ENCODE assay signal across 10 mouse cellular contexts in genomic region chr8:72137431-72137830, GRCm38 (mm10). TPM values are rescaled to one million over a fixed set of nuclear protein-coding genes. Genes with fewer than 3 reads are reported as not detected.
DNase-seq lines count a peak whose midpoint lies in the region; ATAC-seq and TF ChIP-seq lines count a peak whose summit lies in the region.
"Had no signal": no experiment of that assay in that cellular context is flagged by ENCODE, and none has a peak within 500 bp of the region (broad histone marks: within the 10 kb centered on the region; RNA-seq: fewer than 3 reads in every experiment).

No protein-coding gene starts in this region.

- DNase-seq in gastrocnemius, adult 2 months = no peak
- DNase-seq in gastrocnemius, postnatal 14 days = no peak
- no peak for DNase-seq in adrenal gland, adult 8-10 months
- no peak for DNase-seq in right cerebral cortex, postnatal 4 days
- DNase-seq: cerebellum, adult 2 months had no signal

- 87% methylated on average over 2 of the region's 2 CpGs for WGBS in hindbrain, embryonic 16.5 days
- 91% methylated on average over 2 of the region's 2 CpGs for WGBS in neural tube, embryonic 12.5 days

- H3K4me2 ChIP-seq in hindbrain, embryonic 16.5 days (ENCODE audit: low read length) = peak overlapping the region; percentile 96
- H3K4me2 ChIP-seq in neural tube, embryonic 12.5 days (replicated peaks) = peak overlapping the region; percentile 18; the same call in 1 of the 2 replicates

- no peaks in the 10 kb centered on the region for H3K27me3 ChIP-seq in megakaryocyte, embryonic 14.5 days (replicated peaks)
- no peaks in the 10 kb centered on the region for H3K27me3 ChIP-seq in hindbrain, embryonic 16.5 days (replicated peaks; ENCODE audit: control insufficient read depth, insufficient read depth, low read length)
- H3K27me3 ChIP-seq in neural tube, embryonic 12.5 days (replicated peaks) = no peaks in the 10 kb centered on the region

- intact Hi-C loops in gastrocnemius, adult 2 months (cut with DNase I) = loop anchor here (10.0 kb wide), 1 partner anchor 233 kb away; the partner anchor contains the start of genes Zfp617 and Zfp882
- intact Hi-C loops in gastrocnemius, postnatal 14 days (cut with DNase I; ENCODE audit: low total_unique reads) = no loop called here

- H3K4me3 ChIP-seq in gastrocnemius, adult 2 months = peak overlapping the region; percentile 97
- H3K4me3 ChIP-seq in megakaryocyte, embryonic 14.5 days (replicated peaks) = peak overlapping the region; percentile 96
- H3K4me3 ChIP-seq in hindbrain, embryonic 16.5 days (ENCODE audit: low read length) = no peak overlapping the region
- H3K4me3 ChIP-seq in neural tube, embryonic 12.5 days = no peak overlapping the region

- no peak overlapping the region for H3K9ac ChIP-seq in hindbrain, embryonic 16.5 days (ENCODE audit: low read depth, low read length)
- H3K9ac ChIP-seq in neural tube, embryonic 12.5 days = no peak overlapping the region

- no peaks in the 10 kb centered on the region for H3K9me3 ChIP-seq in megakaryocyte, embryonic 14.5 days
- H3K9me3 ChIP-seq in hindbrain, embryonic 16.5 days (ENCODE audit: control insufficient read depth, low read length) = no peaks in the 10 kb centered on the region
- no peaks in the 10 kb centered on the region for H3K9me3 ChIP-seq in neural tube, embryonic 12.5 days

- no peak for TF ChIP-seq CTCF in gastrocnemius, adult 2 months (IDR thresholded peaks at IDR 0.05)

- no peak for ATAC-seq in megakaryocyte, adult 5-6 weeks (ENCODE audit: poor library complexity, severe bottlenecking)
- ATAC-seq in hindbrain, embryonic 16.5 days = no peak
- ATAC-seq in neural tube, embryonic 12.5 days (ENCODE audit: low FRiP score, low read depth) = no peak

- peaks cover 54% of the 10 kb centered on the region for H3K36me3 ChIP-seq in megakaryocyte, embryonic 14.5 days (replicated peaks; ENCODE audit: low read length)
- H3K36me3 ChIP-seq in hindbrain, embryonic 16.5 days (ENCODE audit: control insufficient read depth, insufficient read depth, low read length) = peaks cover 4% of the 10 kb centered on the region; the same call in 1 of the 2 replicates
- H3K36me3 ChIP-seq in neural tube, embryonic 12.5 days = peaks cover 38% of the 10 kb centered on the region

- peaks cover 88% of the 10 kb centered on the region for H3K4me1 ChIP-seq in megakaryocyte, embryonic 14.5 days
- H3K4me1 ChIP-seq in hindbrain, embryonic 16.5 days (ENCODE audit: control insufficient read depth, insufficient read depth, low read depth, low read length) = peaks cover 9% of the 10 kb centered on the region
- 0 out of 2 replicates have a peak, but pooled peaks cover 4% of the 10 kb centered on the region for H3K4me1 ChIP-seq in neural tube, embryonic 12.5 days

- peak overlapping the region; percentile 96 for H3K27ac ChIP-seq in gastrocnemius, adult 2 months
- H3K27ac ChIP-seq in hindbrain, embryonic 16.5 days (ENCODE audit: low read depth, low read length) = no peak overlapping the region
- H3K27ac ChIP-seq in neural tube, embryonic 12.5 days = no peak overlapping the region

RNA-seq across cellular contexts. Expression of gene Tpm4, which starts 2.7 kb away (rescaled TPM):
- total RNA-seq in gastrocnemius, adult 2 months (2021) = 10 to 100 TPM; 22.2 to 44.0 TPM
- 10 to 100 TPM; 76.3 to 97.2 TPM for total RNA-seq in gastrocnemius, postnatal 14 days (2021)
- polyA plus RNA-seq in megakaryocyte, embryonic 14.5 days (2012; ENCODE audit: insufficient read depth, low replicate concordance) = 84.6 and 1,037 TPM in 2 replicates
- total RNA-seq in megakaryocyte, adult 5-6 weeks (2015) = 301 and 308 TPM in 2 replicates
- total RNA-seq in megakaryocyte, adult 5-6 weeks (2017) = 515 and 545 TPM in 2 replicates
- 174 and 197 TPM in 2 replicates for polyA plus RNA-seq in hindbrain, embryonic 16.5 days (2015; fragmentation: Nextera tagmentation; extraction: Ambion mirVana)
- 377 and 417 TPM in 2 replicates for polyA plus RNA-seq in neural tube, embryonic 12.5 days (2016; fragmentation: Nextera tagmentation; extraction: Ambion mirVana)
- total RNA-seq in adrenal gland, adult 8-10 months (2022) = 100 to 1,000 TPM; 133 to 158 (median 140) TPM

RNA-seq across cellular contexts. Expression of gene Rab8a, which starts 23.6 kb away (rescaled TPM):
- total RNA-seq in gastrocnemius, adult 2 months (2021) = 10 to 100 TPM; 10.4 to 11.4 TPM
- 10 to 100 TPM; 17.4 to 18.7 TPM for total RNA-seq in gastrocnemius, postnatal 14 days (2021)
- polyA plus RNA-seq in megakaryocyte, embryonic 14.5 days (2012; ENCODE audit: insufficient read depth, low replicate concordance) = 48.8 and 66.5 TPM in 2 replicates
- 63.8 and 66.5 TPM in 2 replicates for total RNA-seq in megakaryocyte, adult 5-6 weeks (2015)
- total RNA-seq in megakaryocyte, adult 5-6 weeks (2017) = 436 and 580 TPM in 2 replicates
- polyA plus RNA-seq in hindbrain, embryonic 16.5 days (2015; fragmentation: Nextera tagmentation; extraction: Ambion mirVana) = 84.3 and 87.7 TPM in 2 replicates
- 113 and 114 TPM in 2 replicates for polyA plus RNA-seq in neural tube, embryonic 12.5 days (2016; fragmentation: Nextera tagmentation; extraction: Ambion mirVana)
- 10 to 100 TPM; 56.6 to 69.3 (median 61.7) TPM for total RNA-seq in adrenal gland, adult 8-10 months (2022)

RNA-seq across cellular contexts. Expression of gene Olfr374, which starts 30.6 kb away (rescaled TPM):
- not detected for total RNA-seq in gastrocnemius, adult 2 months (2021)
- not detected for total RNA-seq in gastrocnemius, postnatal 14 days (2021)
- polyA plus RNA-seq in megakaryocyte, embryonic 14.5 days (2012; ENCODE audit: insufficient read depth, low replicate concordance) = not detected in 2 replicates
- not detected in 2 replicates for total RNA-seq in megakaryocyte, adult 5-6 weeks (2015)
- not detected in 2 replicates for total RNA-seq in megakaryocyte, adult 5-6 weeks (2017)
- polyA plus RNA-seq in hindbrain, embryonic 16.5 days (2015; fragmentation: Nextera tagmentation; extraction: Ambion mirVana) = 0.03 TPM in 1 of 2 replicates, not detected in the other
- 0.15 TPM in 1 of 2 replicates, not detected in the other for polyA plus RNA-seq in neural tube, embryonic 12.5 days (2016; fragmentation: Nextera tagmentation; extraction: Ambion mirVana)
- total RNA-seq in adrenal gland, adult 8-10 months (2022) = not detected
- polyA plus RNA-seq: cerebellum, adult 2 months had no signal

RNA-seq across cellular contexts. Expression of gene Hsh2d, which starts 52.0 kb away (rescaled TPM):
- not detected for total RNA-seq in gastrocnemius, adult 2 months (2021)
- not detected for total RNA-seq in gastrocnemius, postnatal 14 days (2021)
- 2.3 and 4.8 TPM in 2 replicates for polyA plus RNA-seq in megakaryocyte, embryonic 14.5 days (2012; ENCODE audit: insufficient read depth, low replicate concordance)
- 8.3 and 12.3 TPM in 2 replicates for total RNA-seq in megakaryocyte, adult 5-6 weeks (2015)
- 6.7 and 6.9 TPM in 2 replicates for total RNA-seq in megakaryocyte, adult 5-6 weeks (2017)
- not detected in 2 replicates for polyA plus RNA-seq in hindbrain, embryonic 16.5 days (2015; fragmentation: Nextera tagmentation; extraction: Ambion mirVana)
- polyA plus RNA-seq in neural tube, embryonic 12.5 days (2016; fragmentation: Nextera tagmentation; extraction: Ambion mirVana) = 0.22 TPM in 1 of 2 replicates, not detected in the other
- under 1 TPM in 1 of 4 experiments, not detected in 3; 0.16 TPM for total RNA-seq in adrenal gland, adult 8-10 months (2022)

RNA-seq across cellular contexts. Expression of gene Olfr373, which starts 54.5 kb away (rescaled TPM):
- not detected for total RNA-seq in gastrocnemius, adult 2 months (2021)
- total RNA-seq in gastrocnemius, postnatal 14 days (2021) = not detected
- polyA plus RNA-seq in megakaryocyte, embryonic 14.5 days (2012; ENCODE audit: insufficient read depth, low replicate concordance) = not detected in 2 replicates
- not detected in 2 replicates for total RNA-seq in megakaryocyte, adult 5-6 weeks (2015)
- not detected in 2 replicates for total RNA-seq in megakaryocyte, adult 5-6 weeks (2017)
- polyA plus RNA-seq in hindbrain, embryonic 16.5 days (2015; fragmentation: Nextera tagmentation; extraction: Ambion mirVana) = not detected in 2 replicates
- not detected in 2 replicates for polyA plus RNA-seq in neural tube, embryonic 12.5 days (2016; fragmentation: Nextera tagmentation; extraction: Ambion mirVana)
- total RNA-seq in adrenal gland, adult 8-10 months (2022) = not detected
- total RNA-seq: layer of hippocampus, adult 8-10 months had no signal
- polyA plus RNA-seq: cerebellum, adult 2 months had no signal

Comparison
In these comparisons a context has a peak if more than half of its experiments do, and no peak if none do; other contexts are left out.
1. H3K4me3 ChIP-seq: peak in gastrocnemius, adult 2 months (single experiment) and megakaryocyte, embryonic 14.5 days (single experiment); none in hindbrain, embryonic 16.5 days (single experiment) and neural tube, embryonic 12.5 days (single experiment).